Mouse (Mus musculus): ENCODE results near the gene 4930556J24Rik. TPM values are rescaled to one million over a fixed set of nuclear protein-coding genes. Genes with fewer than 3 reads are reported as not detected.
A peak's percentile ranks its signal among the peaks of the same experiment; 100 is the strongest.

Gene 4930556J24Rik
- polyA plus RNA-seq, 1 experiment from 2014 or later = 1.2 TPM

DNA sequence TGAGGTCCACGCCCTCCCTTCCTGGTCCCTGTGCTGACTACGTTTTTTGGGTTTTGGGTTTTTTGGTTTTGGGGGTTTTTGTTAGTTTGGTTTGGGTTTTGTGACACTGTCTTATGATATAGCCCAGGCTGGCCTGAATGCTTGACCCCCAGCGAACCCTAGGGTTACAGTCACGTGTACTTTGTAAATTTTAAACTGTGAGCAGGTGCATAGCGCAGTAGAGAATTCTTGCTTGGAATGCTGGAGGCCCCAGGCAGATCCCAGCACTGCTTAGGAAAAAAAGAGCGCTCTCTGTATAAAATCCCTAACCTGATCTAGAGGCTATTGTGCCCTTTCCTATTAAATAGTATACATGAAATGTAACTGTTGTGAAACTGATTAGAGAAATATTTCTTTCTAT lies 16.6 kb upstream of the 4930556J24Rik start:
- no peaks in the 10 kb centered on the region for H3K36me3 ChIP-seq (ENCODE audit: insufficient read depth, low read length)
- H3K4me1 ChIP-seq (replicated peaks; ENCODE audit: insufficient read depth, low read length) = peaks cover 5% of the 10 kb centered on the region
- no peak for DNase-seq (ENCODE audit: low spot score)
- no peak for ATAC-seq (replicated peaks; ENCODE audit: low FRiP score, low read depth)
- 64% methylated on average over 6 of the region's 6 CpGs for WGBS
- no peak overlapping the region for H3K4me3 ChIP-seq (replicated peaks; ENCODE audit: low read depth, low read length)
- no peaks in the 10 kb centered on the region for H3K9me3 ChIP-seq (replicated peaks; ENCODE audit: low read length)
- no peak overlapping the region for H3K4me2 ChIP-seq (ENCODE audit: low read length)
- no peak overlapping the region for H3K9ac ChIP-seq (ENCODE audit: low read depth, low read length)
- peaks cover 14% of the 10 kb centered on the region; the same call in 1 of the 2 replicates for H3K27me3 ChIP-seq (ENCODE audit: insufficient read depth, low read length)
- no peak for TF ChIP-seq CTCF (IDR thresholded peaks at IDR 0.05; ENCODE audit: low read depth)
- H3K27ac ChIP-seq = no peak overlapping the region

DNA sequence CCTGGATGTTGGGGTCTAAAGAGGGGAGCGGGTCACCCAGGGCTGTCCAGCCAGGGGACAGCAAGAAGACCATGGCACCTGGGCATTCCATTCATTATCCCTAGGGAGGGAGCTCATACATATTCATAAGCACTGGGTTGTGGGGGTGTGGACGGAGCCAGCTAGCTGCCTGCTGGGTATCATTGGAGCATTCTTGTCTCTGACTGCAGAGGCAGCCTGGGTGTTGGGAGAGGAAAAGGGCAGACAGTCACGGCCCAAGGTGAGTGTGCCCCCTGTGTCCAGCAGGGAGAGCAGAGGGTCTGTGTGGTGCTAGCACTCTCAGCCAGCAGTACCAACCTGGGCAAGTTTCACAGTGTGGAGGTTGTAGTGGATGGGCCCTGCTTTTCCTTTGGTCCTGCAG lies 13.2 kb upstream of the 4930556J24Rik start:
- 0 out of 2 replicates have a peak, but pooled peaks have one; percentile 40 for ATAC-seq (replicated peaks; ENCODE audit: low FRiP score, low read depth)
- Histone ChIP-seq H3K9me3 (replicated peaks; ENCODE audit: low read length) (no peaks in the 10 kb centered on the region), H3K4me2 (ENCODE audit: low read length) (no peak overlapping the region), H3K36me3 (ENCODE audit: insufficient read depth, low read length) (no peaks in the 10 kb centered on the region), H3K27me3 (ENCODE audit: insufficient read depth, low read length) (no peaks in the 10 kb centered on the region), H3K9ac (ENCODE audit: low read depth, low read length) (no peak overlapping the region), H3K4me1 (replicated peaks; ENCODE audit: insufficient read depth, low read length) (no peaks in the 10 kb centered on the region), H3K27ac (0 out of 2 replicates have a peak overlapping the region, but pooled peaks have one; percentile 5), H3K4me3 (replicated peaks; ENCODE audit: low read depth, low read length) (no peak overlapping the region)
- TF ChIP-seq CTCF (IDR thresholded peaks at IDR 0.05; ENCODE audit: low read depth) = no peak
- WGBS = 56% methylated on average over 3 of the region's 3 CpGs
- DNase-seq (ENCODE audit: low spot score) = no peak

DNA sequence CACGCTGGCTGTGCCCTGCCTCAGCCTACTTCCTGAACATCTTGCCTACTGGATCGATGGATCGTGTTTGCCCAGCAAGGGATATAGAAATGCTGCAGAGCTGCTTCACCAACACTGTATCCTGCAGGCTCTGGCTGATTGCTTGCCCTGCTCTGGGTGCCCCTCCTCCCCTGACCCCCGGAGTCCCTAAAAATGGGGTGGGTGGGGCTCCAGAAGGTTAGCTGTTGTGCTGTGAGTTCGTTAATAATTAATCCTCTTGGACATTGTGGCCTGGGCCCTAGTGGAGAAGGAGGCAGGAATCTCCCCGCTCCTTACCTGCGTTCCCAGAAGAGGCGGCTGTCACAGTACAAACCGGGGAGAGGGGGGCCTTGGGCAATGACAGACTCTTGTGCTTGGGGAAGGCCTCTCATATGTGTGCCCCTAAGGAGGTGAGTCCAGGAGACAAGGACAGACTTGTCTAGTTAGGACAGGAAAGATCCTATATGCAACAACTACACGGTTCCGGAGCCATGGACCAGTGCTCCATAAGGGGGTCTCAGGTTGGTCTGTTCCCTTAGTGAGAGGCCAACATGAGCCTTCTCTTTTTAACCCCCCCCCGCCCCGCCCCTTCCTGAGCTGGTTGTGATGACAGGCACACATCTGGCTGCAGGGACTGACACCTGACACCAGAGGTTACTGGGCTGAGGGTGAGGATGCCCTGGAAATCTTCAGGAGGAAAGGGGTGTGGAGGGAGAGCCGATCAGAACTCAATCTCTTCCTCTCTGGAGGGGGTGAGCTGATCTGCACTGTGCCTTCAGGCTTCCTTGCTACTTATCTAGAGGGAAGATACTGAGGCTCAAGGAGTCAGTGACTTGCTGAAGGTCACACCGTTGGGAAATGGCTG lies 7.5 kb upstream of the 4930556J24Rik start:
- 9% methylated on average over 15 of the region's 15 CpGs for WGBS

DNA sequence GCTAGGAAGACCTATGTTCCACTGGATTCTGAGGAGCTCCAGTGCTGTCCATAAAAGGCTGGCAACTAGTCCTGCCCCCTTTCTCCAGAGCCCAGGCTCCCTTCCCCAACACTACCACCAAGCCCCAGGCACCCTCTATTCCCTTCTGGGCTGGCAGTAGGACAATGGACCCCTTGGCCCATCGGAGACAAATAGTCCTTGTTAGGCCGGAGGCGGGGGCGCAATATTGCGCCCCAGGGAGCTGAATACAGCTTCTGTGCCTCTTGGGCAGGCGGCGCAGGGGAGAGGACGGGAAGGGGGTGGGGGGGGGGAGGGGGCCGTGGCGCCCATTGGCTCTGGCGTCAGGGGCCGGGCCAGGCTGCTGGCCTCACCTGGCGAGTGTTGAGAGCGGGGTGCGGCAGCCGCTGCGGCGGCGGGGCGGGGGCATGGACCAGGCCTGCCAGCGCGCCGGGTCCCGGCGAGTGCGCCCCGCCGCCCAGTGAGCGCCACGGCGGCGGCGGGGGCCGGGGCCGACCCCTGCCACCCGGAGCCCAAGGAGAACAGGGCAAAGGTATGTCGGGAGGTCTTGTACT lies 6.8 kb upstream of the 4930556J24Rik start, which contains the start of gene Gal3st1:
Gene Gal3st1 (plus strand): TSS at position 346 of the 572 bp plus-strand sequence.
- peaks cover 9% of the 10 kb centered on the region; the same call in 1 of the 2 replicates for H3K36me3 ChIP-seq (ENCODE audit: insufficient read depth, low read length)
- H3K27ac ChIP-seq = peak within 1 kb of the TSS; percentile 79
- peak within 1 kb of the TSS; percentile 55 for H3K9ac ChIP-seq (ENCODE audit: low read depth, low read length)
- DNase-seq (ENCODE audit: low spot score) (no peak), ATAC-seq (replicated peaks; ENCODE audit: low FRiP score, low read depth) (peak; percentile 61; the same call in 1 of the 2 replicates)
- no peaks in the 10 kb centered on the region; the same call in 1 of the 2 replicates for H3K4me1 ChIP-seq (replicated peaks; ENCODE audit: insufficient read depth, low read length)
- no peaks in the 10 kb centered on the region for H3K27me3 ChIP-seq (ENCODE audit: insufficient read depth, low read length)
- no peaks in the 10 kb centered on the region for H3K9me3 ChIP-seq (replicated peaks; ENCODE audit: low read length)
- no peak for TF ChIP-seq CTCF (IDR thresholded peaks at IDR 0.05; ENCODE audit: low read depth)
- H3K4me3 ChIP-seq (replicated peaks; ENCODE audit: low read depth, low read length) = peak within 1 kb of the TSS; percentile 40
- WGBS = 3% methylated on average over 23 of the region's 37 CpGs
- peak within 1 kb of the TSS; percentile 57 for H3K4me2 ChIP-seq (ENCODE audit: low read length)

More for the DNA sequence above, 7.5 kb upstream of the 4930556J24Rik start:
- no peaks in the 10 kb centered on the region for H3K9me3 ChIP-seq (replicated peaks; ENCODE audit: low read length)
- H3K4me3 ChIP-seq (replicated peaks; ENCODE audit: low read depth, low read length) = peak overlapping the region; percentile 40
- H3K27ac ChIP-seq = peak overlapping the region; percentile 79
- H3K4me1 ChIP-seq (replicated peaks; ENCODE audit: insufficient read depth, low read length) = no peaks in the 10 kb centered on the region; the same call in 1 of the 2 replicates
- peak overlapping the region; percentile 57 for H3K4me2 ChIP-seq (ENCODE audit: low read length)
- H3K36me3 ChIP-seq (ENCODE audit: insufficient read depth, low read length) = peaks cover 4% of the 10 kb centered on the region; the same call in 1 of the 2 replicates
- peak overlapping the region; percentile 55 for H3K9ac ChIP-seq (ENCODE audit: low read depth, low read length)
- no peaks in the 10 kb centered on the region for H3K27me3 ChIP-seq (ENCODE audit: insufficient read depth, low read length)
- DNase-seq (ENCODE audit: low spot score) (peak; percentile 45), ATAC-seq (replicated peaks; ENCODE audit: low FRiP score, low read depth) (peak; percentile 59)
- TF ChIP-seq CTCF (IDR thresholded peaks at IDR 0.05; ENCODE audit: low read depth) = no peak

DNA sequence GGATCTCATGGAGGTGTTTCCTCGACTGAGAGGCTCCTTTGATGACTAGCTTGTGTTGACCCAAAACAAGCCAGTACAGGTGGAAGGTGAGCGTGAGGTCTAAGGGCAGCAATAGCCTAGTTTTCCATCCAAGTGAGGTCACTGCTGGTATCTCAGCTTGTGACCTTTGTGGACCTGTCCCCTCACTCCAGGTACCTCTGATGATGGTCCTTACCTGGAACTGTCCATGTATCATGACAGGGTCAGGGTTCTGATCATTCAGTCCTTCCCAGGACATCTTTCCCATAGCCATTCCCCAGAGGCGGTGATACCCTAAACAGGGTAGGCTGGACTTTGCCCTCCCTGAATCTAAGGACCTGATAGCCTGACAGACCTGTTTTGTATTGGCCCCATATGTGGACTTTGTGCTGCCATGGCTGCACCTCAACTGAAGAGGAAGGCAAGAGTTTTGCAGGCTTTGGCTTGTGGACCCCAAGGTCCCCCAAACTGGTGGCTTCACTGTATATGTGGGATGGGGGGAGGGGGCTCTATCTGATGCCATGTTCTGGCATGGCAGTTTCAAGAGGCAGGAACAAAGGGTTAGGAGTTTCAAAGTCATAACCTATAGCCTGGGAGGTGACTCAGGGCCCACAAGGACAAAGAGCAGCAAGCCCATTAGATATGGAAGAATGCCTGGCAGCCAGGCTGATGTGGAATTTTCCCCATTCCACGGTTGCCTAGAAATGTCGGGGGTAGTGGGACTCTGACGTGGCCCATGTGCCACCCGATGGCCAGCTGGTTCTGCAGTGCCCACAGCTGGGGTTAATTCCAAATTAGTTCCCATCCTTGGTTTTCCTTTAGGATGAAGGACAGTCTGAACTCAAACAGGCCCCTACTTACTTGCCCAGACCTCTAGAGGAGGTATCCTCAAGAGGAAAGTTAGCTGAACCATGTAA lies 6.0 kb upstream of the 4930556J24Rik start:
- H3K27ac ChIP-seq = peak overlapping the region; percentile 79; the same call in 1 of the 2 replicates

More for the DNA sequence above, 6.0 kb upstream of the 4930556J24Rik start:
- Histone ChIP-seq H3K9ac (ENCODE audit: low read depth, low read length) (no peak overlapping the region), H3K4me3 (replicated peaks; ENCODE audit: low read depth, low read length) (peak overlapping the region; percentile 40), H3K4me1 (replicated peaks; ENCODE audit: insufficient read depth, low read length) (no peaks in the 10 kb centered on the region; the same call in 1 of the 2 replicates), H3K9me3 (replicated peaks; ENCODE audit: low read length) (no peaks in the 10 kb centered on the region), H3K27me3 (ENCODE audit: insufficient read depth, low read length) (no peaks in the 10 kb centered on the region), H3K36me3 (ENCODE audit: insufficient read depth, low read length) (peaks cover 13% of the 10 kb centered on the region; the same call in 1 of the 2 replicates), H3K4me2 (ENCODE audit: low read length) (no peak overlapping the region)
- peak; percentile 9; the same call in 1 of the 2 replicates for ATAC-seq (replicated peaks; ENCODE audit: low FRiP score, low read depth)
- DNase-seq (ENCODE audit: low spot score) = no peak
- no peak for TF ChIP-seq CTCF (IDR thresholded peaks at IDR 0.05; ENCODE audit: low read depth)
- WGBS = 53% methylated on average over 7 of the region's 7 CpGs

Data from kidney, postnatal 0 days (tissue).